Mouse (Mus musculus) CD8-positive naive resting alpha-beta T cell, adult 2 months (primary cell): ENCODE data around the gene Ccdc78.
"Not testable (repeated sequence)": the region's sequence is repeated elsewhere in the genome, so short reads cannot be mapped to it uniquely, and the experiment has no call there.

Source experiments
- DNase-seq, 2 experiments: peaks; one replicate each; pipeline ENCODE4 v3.0.0; 2022; ENCODE audit warnings: low read depth in 2 of 2, low spot score in 2 of 2

Ccdc78 gene

DNA sequence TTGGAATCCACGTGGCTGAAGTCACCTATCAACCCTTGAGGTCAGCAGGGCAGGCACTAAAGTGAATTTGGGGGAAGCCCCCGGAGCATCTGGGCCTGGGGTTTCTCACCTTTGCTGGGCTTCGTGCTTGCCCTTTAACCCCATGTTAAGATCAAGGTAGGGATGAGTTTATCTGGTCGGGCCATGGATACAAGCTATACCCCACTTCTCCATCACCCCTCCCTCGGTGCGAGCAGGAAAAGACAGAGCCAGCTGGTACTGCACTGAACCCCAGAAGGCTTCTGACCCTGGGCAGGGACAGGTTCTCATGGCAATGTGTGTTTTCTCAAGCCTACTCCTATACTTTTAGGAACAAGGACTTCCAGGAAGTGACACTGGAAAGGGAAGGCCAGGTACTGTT is 5.0 kb upstream of the Ccdc78 start:
- no peak for DNase-seq

DNA sequence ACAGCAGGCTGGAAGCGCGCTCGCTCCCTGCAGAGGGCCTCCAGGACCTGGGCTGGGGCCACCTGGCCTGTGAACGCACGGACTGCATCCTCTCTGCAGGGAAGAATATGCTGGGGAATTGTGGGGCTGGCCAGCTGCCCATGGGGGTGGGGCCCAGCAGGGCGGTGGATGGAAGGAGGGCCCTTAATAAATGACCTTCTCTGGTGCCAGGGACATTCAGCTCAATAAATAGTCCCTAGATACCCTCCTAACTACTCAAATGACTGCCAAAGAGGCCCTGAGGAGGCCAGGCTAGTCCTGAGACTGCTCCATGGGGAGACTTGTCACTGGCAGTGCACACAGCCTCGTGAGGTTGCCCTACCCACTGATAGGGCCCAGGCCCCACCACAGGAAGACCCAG is 3.3 kb upstream of the Ccdc78 start:
- DNase-seq, result no peak

DNA sequence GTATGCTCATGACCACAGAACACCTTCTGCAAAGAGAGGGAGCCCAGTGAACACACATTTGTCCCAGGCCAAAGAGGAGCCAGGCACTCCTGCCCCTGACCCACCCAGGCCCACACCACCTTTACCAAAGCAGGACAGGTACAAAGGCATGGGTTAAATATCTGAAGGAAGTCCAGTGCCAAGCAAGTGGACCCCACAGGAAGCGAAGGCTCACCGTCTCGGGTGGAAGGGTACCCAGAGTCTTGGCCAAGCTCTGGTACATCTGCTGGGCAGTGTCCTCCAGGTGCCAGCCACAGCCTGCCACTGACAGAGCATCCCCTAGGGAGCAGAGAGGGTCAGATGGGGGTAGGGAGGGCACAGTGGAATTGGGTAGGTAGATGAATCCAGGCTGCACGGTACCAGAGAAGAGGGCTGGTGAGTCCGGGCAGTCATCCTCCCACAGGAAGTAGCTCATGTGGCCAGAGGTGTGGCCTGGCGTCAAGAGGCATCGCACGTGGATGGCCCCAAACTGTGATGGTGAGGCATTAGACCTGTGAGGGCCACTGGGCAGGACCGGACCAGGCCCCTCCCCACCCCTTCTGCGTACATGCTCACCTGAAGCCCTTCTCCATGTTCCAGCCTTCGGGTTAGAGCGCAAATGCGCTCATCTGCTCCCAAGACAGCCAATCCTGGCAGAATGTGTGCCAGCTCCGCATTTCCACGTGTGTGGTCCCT is 2.4 kb upstream of the Ccdc78 start:
- DNase-seq, result no peak

DNA sequence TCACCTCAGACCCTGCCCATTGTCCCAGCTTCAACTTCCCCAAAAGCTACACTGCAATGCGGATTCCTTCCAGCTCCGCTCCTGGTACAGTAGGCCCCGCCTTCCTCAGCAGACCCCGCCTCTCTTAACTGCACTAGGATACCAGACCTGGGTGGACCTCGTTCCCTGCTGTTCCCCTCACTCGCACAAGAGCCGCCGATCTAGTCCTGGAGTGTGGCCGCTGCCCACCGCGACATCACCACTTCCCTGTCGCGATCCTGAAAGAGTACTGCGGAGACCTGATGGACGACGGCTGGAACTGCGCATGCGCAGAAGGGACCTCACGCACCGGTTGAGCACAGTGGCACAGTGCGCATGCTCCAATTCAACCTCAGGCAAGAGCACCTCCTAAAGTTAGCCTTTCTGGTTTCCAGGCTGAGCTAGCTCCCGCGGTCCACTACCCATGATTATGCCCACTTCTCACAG is 1.1 kb upstream of the Ccdc78 start, which contains the start of gene Haghl:
TSS of gene Haghl (minus strand) at position 393 of the 465 bp plus-strand sequence.
- peak; percentile 94 for DNase-seq

DNA sequence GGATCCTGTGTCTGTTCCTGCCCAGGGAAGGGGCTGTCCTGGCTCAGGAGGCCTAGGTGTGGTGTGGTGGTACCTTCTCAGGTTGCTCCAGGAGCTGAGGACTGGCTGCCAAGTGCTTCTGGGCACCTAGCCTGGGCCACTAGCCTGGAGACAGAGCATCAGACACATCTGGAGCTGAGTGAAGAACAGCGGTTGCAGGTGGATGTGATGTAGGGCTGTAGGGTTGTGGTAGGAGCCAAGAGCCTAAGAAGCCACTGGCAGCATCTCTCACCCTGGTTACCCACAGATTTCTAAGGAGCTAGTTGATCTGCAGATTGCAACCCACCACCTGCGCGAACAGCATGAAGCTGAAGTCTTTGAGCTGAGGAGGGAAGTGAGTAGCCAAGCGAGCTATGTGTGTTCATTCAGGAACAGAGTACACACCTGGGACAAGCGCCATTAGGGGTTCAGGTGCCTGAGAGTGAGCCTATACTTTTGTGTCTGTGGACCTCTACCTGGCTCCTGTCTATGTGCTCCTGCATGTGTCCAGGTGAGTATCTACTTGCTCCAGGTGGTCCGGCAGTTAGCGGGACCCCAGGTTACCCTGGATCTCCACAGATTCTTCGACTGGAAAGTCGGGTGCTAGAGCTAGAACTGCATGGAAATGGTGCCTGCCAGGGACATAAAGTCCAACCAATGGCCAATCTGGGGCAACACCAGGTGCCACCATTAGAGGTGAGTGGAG is 563 bp downstream of the Ccdc78 start:
- no peak for DNase-seq

DNA sequence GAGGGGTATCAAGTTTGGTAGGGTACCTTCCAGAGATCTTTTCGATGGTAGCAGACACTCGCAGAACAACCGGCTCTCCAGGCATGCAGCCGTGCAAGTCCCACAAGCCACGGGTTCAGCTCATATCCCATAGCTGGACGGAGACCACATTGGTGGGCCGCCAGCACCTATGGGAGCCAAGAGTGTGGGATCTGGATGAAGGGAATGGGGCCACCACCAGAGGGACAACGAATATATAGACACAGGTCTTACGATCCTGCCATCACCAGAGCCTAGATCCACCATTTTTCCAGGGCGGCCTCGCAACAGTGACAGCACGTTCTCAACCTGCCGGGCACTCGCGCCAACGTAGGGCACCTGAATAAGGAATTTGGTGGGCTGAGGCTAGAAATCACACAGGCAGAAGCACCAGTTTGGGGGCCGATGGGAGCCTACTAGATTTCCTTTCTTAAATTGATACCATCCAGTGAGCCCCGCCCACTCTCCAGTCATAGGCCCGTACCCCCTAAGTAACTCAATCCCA is 5.0 kb downstream of the Ccdc78 start:
- no peak for DNase-seq

DNA sequence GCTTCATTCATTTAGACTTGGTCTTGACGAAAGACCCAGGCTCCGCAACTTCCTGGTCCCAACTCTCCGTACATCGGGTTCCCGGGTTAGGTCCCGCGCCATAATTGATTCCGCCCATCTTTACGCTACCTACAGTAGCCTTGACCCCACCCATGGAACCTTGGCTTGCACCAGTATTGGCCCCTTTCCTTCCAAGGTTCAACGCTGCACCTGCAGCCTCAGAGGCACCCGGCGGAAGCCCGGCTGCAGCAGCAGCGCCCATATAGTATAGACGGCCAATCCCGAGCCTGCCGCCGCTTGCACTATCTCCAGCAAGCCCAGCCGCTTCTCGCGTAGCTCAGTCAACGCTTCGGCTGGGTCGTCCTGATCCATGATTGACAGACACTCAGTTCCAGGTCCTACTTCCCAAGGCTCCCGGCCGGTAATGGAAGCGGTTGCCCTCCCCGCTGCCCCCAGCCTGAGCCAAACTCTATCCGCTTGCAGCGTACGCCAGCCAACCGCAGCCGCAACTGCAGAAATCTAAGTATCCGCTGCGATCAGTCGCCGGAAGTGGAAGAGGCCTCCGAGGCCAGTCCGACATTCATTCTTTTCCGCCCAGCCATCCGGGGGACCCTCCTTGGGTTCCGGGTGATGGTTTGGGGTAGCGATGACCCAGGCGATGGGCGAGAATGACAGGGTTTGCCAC is 5.6 kb downstream of the Ccdc78 start:
- DNase-seq, result peak; percentile 80 to 87

DNA sequence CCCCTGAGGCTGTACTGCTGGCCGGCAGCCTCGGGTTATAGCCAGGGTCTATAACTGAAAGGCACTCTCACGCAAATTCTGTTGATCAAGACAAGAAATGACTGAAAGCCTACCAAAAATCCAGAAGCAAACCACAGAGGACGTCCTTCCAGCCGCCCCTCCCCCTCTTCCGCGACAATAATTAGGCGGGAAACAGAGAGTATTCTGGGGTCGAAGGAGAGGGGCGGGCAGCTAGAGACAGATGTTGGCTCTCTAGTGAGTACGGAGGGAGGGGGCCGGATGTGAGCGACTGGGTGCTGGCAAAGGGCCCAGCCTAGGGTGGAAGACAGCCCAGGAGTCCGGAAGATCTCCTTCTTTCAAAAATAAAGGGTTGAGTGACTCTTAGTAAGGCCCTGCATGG is 6.2 kb downstream of the Ccdc78 start, which contains the start of gene Fam173a:
TSS of gene Fam173a (minus strand) at position 287 of the 400 bp plus-strand sequence.
- DNase-seq, result peak; percentile 63 to 75

DNA sequence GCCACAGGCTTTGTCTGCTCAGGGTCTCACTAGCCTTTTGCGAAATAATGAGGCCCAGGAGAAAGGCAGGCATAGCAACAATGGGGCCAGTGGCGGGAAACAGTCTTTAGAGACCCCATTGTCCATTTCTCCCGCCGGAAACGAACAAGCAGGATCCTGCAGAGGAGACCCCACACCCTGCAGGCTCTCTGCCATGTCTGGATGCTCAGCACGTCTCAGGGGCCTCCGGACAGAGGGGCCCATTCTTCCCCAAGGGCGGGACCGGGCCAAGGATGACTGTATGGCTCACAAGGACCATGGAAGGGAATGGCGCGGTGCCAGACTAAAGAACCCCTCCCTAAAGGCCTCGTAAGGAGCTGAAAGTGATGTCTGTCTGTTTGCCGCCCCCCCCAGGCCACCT is 7.8 kb downstream of the Ccdc78 start:
- DNase-seq, result no peak

DNA sequence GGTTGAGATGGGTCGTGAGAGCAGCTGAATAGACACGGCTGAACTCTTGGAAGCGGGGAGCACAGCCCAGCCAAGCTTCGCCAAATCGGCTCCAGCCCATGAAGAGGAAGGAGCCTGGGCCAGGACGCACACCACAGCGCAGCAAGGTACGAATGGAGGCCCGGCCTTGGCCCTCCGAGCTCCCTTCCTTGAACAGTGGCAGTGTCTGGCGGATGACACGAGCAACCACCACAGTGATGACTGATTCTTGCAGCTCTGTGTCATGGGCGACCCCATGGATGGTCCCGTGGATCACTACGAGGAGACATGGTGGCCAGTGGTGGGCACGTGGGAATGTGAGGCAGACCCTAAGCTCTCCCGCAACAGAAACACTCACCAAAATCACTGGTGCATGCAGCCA is 8.6 kb downstream of the Ccdc78 start:
- no peak for DNase-seq

DNA sequence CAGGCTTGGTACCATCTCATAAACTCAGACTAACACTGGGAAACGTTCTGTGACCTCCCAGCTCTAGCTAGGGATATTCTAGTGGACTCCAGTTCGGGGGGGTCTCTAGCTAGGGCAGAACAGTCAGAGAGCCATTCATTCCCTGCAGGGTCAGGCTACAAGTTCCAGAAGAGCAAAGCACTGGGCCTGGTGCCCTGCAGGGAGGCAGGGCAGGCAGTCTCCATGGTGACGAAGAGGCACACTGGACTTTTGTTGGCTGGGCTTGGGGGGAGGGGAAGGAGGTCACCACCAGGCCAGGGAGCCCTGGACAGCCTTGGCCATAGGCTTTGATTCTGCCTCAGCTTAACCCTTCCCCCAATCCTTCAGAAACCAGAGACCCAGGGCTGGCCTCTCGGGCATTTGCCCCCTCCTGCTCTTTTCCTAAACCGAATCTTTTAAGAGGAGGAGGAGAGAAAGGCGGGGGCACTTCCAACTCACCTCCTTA is 9.3 kb downstream of the Ccdc78 start, which contains the start of gene AC134908.4:
TSS of gene AC134908.4 (minus strand) at position 51 of the 484 bp plus-strand sequence.
- DNase-seq, result no peak

DNA sequence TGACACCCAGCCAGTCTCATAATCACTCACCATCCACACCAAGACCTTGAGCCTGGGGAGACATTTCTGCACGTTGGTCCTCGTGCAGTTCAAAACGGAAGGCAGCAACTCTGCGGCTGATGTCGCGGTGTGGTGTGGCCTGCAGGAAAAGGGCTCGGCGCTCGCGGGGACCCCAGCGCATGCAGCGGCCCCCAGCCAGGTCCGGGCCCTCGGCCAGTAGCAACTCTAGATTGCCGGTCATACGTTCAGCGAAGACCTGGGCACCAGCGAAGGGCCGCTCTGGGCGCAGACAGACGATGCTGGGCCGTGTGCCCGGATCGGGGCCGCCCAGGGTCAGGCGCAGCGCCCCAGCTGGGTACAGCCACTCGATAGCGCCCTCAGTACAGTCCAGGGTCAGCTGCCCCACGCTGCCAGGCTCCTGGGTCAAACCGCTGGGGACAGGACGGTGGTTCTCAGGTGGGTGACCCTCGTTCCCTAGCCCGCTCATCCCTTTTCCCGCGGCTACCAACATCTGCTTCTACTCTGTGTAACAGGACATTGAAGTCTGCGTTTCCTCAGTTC is 9.9 kb downstream of the Ccdc78 start:
- no peak for DNase-seq

DNA sequence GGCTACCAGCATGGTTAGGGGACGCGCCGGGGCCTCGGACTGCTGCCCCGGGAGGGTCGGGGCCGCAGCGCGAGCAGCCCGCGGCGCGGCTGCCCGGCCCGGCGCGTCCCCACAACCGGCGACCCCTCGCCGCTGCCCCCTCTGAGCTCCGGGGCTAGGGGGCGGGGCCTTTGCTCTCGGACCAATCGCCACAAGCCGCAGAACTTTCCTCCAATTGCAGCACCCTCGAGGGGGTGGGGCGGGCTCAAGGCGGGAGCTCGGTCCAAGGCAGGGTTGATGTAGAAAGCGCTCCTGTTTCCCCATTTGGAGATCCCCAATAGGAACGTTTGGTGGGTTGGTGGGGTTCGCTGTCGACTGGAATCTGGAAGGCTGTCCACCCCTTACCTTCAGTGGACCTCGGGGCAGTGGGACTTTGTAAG is 10.6 kb downstream of the Ccdc78 start, which contains the start of gene Metrn:
TSS of gene Metrn (minus strand) at position 186 of the 419 bp plus-strand sequence.
- DNase-seq, result peak; percentile 68 to 75

DNA sequence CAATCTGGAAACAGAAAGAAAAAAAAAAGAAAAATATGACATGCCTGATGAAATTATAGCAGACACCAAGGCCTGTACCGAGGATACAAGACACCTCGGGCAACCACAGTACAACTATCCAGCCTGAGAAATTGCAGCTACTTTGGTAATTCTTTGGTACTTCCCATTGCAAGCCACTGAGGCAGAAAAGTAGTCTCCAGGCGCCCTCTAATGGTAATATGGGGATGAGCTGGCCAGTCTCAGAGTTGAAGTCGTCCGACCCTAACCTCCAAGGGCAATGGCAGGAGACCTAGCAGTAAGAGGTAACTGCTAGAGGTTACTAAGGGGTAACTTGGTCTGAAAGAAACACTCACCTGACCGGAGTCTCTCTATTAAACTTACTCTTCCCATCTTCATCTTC is 14.6 kb downstream of the Ccdc78 start:
- peak; percentile 74 to 78 for DNase-seq

DNA sequence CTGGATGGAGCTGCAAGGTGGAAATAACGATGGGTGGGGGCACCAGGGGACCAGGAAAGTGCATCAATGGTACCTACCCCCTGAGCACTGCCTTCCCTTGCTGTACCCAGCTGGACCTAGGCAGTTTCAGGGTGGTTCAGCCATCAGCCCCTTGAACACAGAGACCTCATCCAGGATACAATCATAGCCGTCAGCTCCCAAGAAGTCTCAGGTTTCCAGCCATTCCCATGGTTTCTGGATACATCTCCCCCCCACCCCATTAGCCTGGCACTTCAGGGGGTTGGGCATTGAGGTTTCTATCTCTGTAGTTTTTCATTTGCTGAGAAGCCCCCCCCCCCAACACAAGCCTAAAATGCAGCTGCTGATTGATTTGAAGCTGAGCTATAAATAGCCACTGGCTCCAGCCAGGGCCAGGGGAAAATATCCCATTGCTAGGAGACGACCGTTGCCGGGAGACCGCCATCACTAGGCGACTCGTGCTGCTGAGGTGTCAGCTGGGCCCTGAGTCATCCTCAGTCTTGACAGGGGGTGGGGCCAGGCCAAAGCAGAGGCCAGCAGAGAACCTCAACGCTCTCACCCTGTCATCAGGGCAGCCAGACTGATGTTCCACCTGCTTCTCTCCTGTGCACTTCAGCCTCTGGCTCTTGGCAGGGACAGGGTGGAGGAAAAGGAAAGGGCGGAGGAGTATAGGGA is 16.6 kb downstream of the Ccdc78 start:
- DNase-seq, result no peak

DNA sequence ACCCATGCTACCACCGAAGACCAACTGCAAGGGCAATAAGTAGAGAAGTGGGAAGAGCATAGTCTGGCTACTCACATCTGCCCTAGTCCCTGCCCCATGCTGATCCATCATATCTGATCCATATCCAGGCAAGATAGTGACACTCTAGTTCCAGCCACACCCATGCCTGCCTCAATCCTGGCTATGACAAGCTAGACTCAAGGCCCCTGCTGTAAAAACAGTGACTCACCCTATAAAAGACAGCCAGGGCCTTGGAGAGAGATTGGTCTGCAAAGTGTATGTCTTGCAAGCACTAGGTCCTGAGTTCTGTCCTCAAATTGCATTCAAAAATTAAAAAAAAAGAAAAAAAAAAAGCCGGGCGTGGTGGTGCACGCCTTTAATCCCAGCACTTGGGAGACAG is 20.1 kb downstream of the Ccdc78 start:
- no peak for DNase-seq

DNA sequence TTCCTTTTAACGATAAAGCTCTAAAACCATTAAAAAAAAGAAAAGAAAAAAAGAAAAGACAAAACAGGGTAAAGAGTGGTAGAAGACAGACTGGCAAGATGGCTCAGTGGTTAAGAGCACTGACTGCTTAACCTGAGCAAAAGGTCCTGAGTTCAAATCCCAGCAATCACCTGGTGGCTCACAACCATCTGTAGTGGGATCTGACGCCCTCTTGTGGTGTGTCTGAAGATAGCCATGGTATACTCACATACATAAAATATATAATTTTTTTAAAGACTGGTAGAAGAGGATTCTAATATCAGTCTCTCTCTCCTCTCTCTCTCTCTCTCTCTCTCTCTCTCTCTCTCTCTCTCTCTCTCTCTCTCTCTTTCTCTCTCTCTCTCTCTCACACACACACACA is 21.1 kb downstream of the Ccdc78 start:
- not testable (repeated sequence) for DNase-seq

DNA sequence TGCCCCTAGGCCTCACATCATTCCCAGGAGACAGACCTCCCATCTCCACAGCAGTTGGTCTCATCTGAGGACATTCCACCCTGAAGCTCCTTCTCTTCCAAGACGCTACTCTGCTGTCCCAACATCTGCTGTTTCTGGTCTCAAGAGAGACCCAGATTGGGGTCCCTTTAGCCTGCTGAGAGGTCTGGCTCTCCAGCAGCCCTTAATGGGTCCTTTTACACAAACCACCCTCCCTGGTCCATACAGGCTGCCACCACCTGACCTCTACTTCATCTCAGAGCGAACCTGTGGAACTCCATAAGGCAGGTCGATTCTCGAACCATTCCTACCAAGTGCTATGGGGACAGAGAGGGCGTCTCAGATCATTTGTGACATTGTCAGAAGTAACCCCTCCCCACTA is 21.6 kb downstream of the Ccdc78 start:
- no peak for DNase-seq

DNA sequence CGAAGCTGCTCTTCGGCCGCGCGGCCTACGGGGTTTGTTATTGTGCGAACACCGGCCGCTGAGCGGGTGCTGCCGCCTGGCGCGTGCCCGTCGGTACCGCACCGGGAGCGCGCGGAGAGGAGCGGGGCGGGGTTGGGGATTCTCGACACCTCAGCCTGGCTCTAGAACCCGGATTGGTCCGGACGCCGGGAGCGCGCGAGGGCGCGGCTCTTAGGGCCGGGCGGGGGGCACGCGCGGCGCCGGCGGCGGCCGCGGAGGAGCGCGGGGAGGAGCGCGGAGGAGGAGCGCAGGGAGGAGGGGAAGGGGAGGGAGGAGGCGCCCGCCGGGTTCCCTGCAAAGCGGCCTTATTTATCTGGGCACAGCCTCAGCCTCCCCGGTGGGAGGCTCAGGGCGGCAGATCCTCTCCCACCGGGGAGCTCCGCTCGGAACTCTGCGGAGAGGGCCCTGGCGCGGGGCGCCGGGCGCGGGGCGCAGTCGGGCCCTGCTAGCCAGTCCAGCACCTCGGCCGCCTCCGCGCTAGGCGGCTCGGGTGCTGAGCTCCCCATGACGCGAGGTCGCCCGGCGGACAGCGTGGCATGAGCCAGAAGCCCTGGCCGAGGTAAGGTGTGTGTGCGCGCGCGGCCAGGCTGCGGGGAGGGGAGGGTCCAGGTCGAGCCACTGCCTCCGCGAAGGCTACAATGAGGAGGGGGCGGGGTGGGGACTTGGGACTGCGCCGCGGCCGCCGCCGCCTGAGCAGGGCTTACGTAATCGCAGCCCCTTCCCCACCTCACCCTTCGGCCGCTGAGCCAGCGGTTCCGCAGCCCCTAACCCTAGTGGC is 22.6 kb downstream of the Ccdc78 start, which contains the start of gene Fbxl16:
TSS of gene Fbxl16 (plus strand) at position 297 of the 817 bp plus-strand sequence.
- DNase-seq, result no peak
